Mouse (Mus musculus) neural tube, embryonic 13.5 days (tissue): ENCODE measurements around the gene Pjvk. TPM values are rescaled to one million over a fixed set of nuclear protein-coding genes. Genes with fewer than 3 reads are reported as not detected.
"Not testable (repeated sequence)": the region's sequence is repeated elsewhere in the genome, so short reads cannot be mapped to it uniquely, and the experiment has no call there.

ENCODE experiments used
- ATAC-seq: fragments of 200-750 bp; cut with Nextera tagmentation; 2 replicates; pipeline ENCODE4 v1.8.0; 2017; ENCODE audit warnings: low read depth, mild to moderate bottlenecking, moderate TSS enrichment, moderate library complexity
- H3K27ac ChIP-seq: fragments of 300-500 bp; sonication (generic); replicated peaks from 2 replicates; pipeline ENCODE4 v1.5.1; 2015; ENCODE audit warnings: moderate library complexity, mild to moderate bottlenecking, inconsistent platforms
- H3K27me3 ChIP-seq: fragments of 300-500 bp; sonication (generic); 2 replicates; pipeline ENCODE4 v1.6.1; 2015; ENCODE audit warnings: mild to moderate bottlenecking, inconsistent platforms
- H3K36me3 ChIP-seq: fragments of 300-500 bp; sonication (generic); 2 replicates; pipeline ENCODE4 v1.6.1; 2015; ENCODE audit warnings: mild to moderate bottlenecking, inconsistent platforms
- H3K4me1 ChIP-seq: fragments of 300-500 bp; sonication (generic); replicated peaks from 2 replicates; pipeline ENCODE4 v1.6.1; 2015; ENCODE audit warnings: inconsistent platforms
- H3K4me2 ChIP-seq: fragments of 300-500 bp; sonication (generic); 2 replicates; pipeline ENCODE4 v1.6.1; 2015; ENCODE audit warnings: inconsistent platforms, mild to moderate bottlenecking, moderate library complexity
- H3K4me3 ChIP-seq: fragments of 300-500 bp; sonication (generic); 2 replicates; pipeline ENCODE4 v1.5.1; 2015; ENCODE audit warnings: mild to moderate bottlenecking, inconsistent platforms
- H3K9ac ChIP-seq: fragments of 300-500 bp; sonication (generic); 2 replicates; pipeline ENCODE4 v1.6.1; 2015; ENCODE audit warnings: moderate library complexity, mild to moderate bottlenecking, inconsistent platforms
- H3K9me3 ChIP-seq: fragments of 300-500 bp; sonication (generic); 2 replicates; pipeline ENCODE4 v1.6.1; 2016; ENCODE audit warnings: inconsistent platforms
- WGBS: fragments of 180-500 bp; shearing (Covaris S2); methylation state at CpG from one replicate; pipeline ENCODE4 v1.1.7; 2015; 5-methylcytosine and 5-hydroxymethylcytosine counted together
- polyA plus RNA-seq: library from polyadenylated mRNA; unstranded; fragments of >200 nt; fragmentation: Nextera tagmentation; extraction: Ambion mirVana; gene quantifications from 2 replicates; pipeline ENCODE4 v1.2.1, GENCODE M21; 2015

Pjvk gene
- 0.42 TPM in 1 of 2 replicates, not detected in the other for polyA plus RNA-seq

GRCm38 (mm10) chr2:76647883-76648570 is at the start of gene Pjvk, which contains the start of gene Prkra:
Gene Pjvk (plus strand): TSS chr2:76648476.
Gene Prkra (minus strand): TSS chr2:76648015.
- no peaks in the 10 kb centered on the region for H3K27me3 ChIP-seq
- H3K4me3 ChIP-seq, result peak within 1 kb of the TSS; percentile 82
- peaks cover 25% of the 10 kb centered on the region for H3K4me1 ChIP-seq
- no peaks in the 10 kb centered on the region for H3K9me3 ChIP-seq
- under 1% methylated on average over 42 of the region's 42 CpGs for WGBS
- peaks cover 10% of the 10 kb centered on the region for H3K36me3 ChIP-seq
- H3K9ac ChIP-seq, result peak within 1 kb of the TSS; percentile 87
- peak within 1 kb of the TSS; percentile 75 for H3K4me2 ChIP-seq
- peak; percentile 99 for ATAC-seq
- peak within 1 kb of the TSS; percentile 94 for H3K27ac ChIP-seq

GRCm38 (mm10) chr2:76599214-76599613 is 49.1 kb upstream of the Pjvk start:
- no peaks in the 10 kb centered on the region for H3K4me1 ChIP-seq
- H3K27ac ChIP-seq, result no peak overlapping the region
- no peak overlapping the region for H3K9ac ChIP-seq
- no peak overlapping the region for H3K4me2 ChIP-seq
- no peak overlapping the region for H3K4me3 ChIP-seq
- H3K36me3 ChIP-seq, result peaks cover 18% of the 10 kb centered on the region
- H3K9me3 ChIP-seq, result no peaks in the 10 kb centered on the region
- H3K27me3 ChIP-seq, result no peaks in the 10 kb centered on the region
- WGBS, result 65% methylated on average over 5 of the region's 5 CpGs
- no peak for ATAC-seq

- WGBS, result 100% methylated on average over 1 of the region's 1 CpGs
- no peaks in the 10 kb centered on the region for H3K36me3 ChIP-seq
- no peak overlapping the region for H3K4me3 ChIP-seq
- H3K27me3 ChIP-seq, result no peaks in the 10 kb centered on the region
- H3K4me1 ChIP-seq, result no peaks in the 10 kb centered on the region
- no peak overlapping the region for H3K27ac ChIP-seq
- ATAC-seq, result no peak
- no peaks in the 10 kb centered on the region for H3K9me3 ChIP-seq
- no peak overlapping the region for H3K4me2 ChIP-seq
- no peak overlapping the region for H3K9ac ChIP-seq
These were observed 46.0 kb upstream of the Pjvk start for GRCm38 (mm10) chr2:76602256-76602655.

GRCm38 (mm10) chr2:76606704-76607103 is 41.6 kb upstream of the Pjvk start:
- ATAC-seq, result no peak
- Histone ChIP-seq H3K4me2 (no peak overlapping the region), H3K4me3 (no peak overlapping the region), H3K36me3 (no peaks in the 10 kb centered on the region), H3K27me3 (no peaks in the 10 kb centered on the region), H3K4me1 (no peaks in the 10 kb centered on the region), H3K27ac (no peak overlapping the region), H3K9ac (no peak overlapping the region), H3K9me3 (no peaks in the 10 kb centered on the region)
- 86% methylated on average over 3 of the region's 3 CpGs for WGBS

GRCm38 (mm10) chr2:76610326-76611104 is 37.8 kb upstream of the Pjvk start:
- Histone ChIP-seq H3K27ac (no peak overlapping the region), H3K36me3 (no peaks in the 10 kb centered on the region), H3K9ac (no peak overlapping the region), H3K27me3 (no peaks in the 10 kb centered on the region), H3K9me3 (no peaks in the 10 kb centered on the region), H3K4me2 (no peak overlapping the region), H3K4me3 (no peak overlapping the region), H3K4me1 (no peaks in the 10 kb centered on the region)
- no peak for ATAC-seq
- 89% methylated on average over 10 of the region's 10 CpGs for WGBS

GRCm38 (mm10) chr2:76611996-76612395 is 36.3 kb upstream of the Pjvk start:
- H3K36me3 ChIP-seq, result no peaks in the 10 kb centered on the region
- no peak overlapping the region for H3K9ac ChIP-seq
- no peak overlapping the region for H3K4me3 ChIP-seq
- ATAC-seq, result no peak
- no peaks in the 10 kb centered on the region for H3K4me1 ChIP-seq
- no peaks in the 10 kb centered on the region for H3K27me3 ChIP-seq
- 89% methylated on average over 3 of the region's 3 CpGs for WGBS
- H3K27ac ChIP-seq, result no peak overlapping the region
- no peak overlapping the region for H3K4me2 ChIP-seq
- no peaks in the 10 kb centered on the region for H3K9me3 ChIP-seq

GRCm38 (mm10) chr2:76618078-76618477 is 30.2 kb upstream of the Pjvk start:
- Histone ChIP-seq H3K4me3 (no peak overlapping the region), H3K9me3 (no peaks in the 10 kb centered on the region), H3K4me1 (no peaks in the 10 kb centered on the region), H3K36me3 (peaks cover 9% of the 10 kb centered on the region; the same call in 1 of the 2 replicates), H3K4me2 (no peak overlapping the region), H3K27ac (no peak overlapping the region), H3K27me3 (no peaks in the 10 kb centered on the region), H3K9ac (no peak overlapping the region)
- 39% methylated on average over 1 of the region's 1 CpGs for WGBS
- 0 out of 2 replicates have a peak, but pooled peaks have one; percentile 45 for ATAC-seq

- Histone ChIP-seq H3K9ac (no peak overlapping the region), H3K4me1 (no peaks in the 10 kb centered on the region), H3K4me2 (no peak overlapping the region), H3K4me3 (no peak overlapping the region), H3K27me3 (no peaks in the 10 kb centered on the region), H3K27ac (no peak overlapping the region), H3K36me3 (peaks cover 29% of the 10 kb centered on the region), H3K9me3 (no peaks in the 10 kb centered on the region)
- ATAC-seq, result no peak
- 92% methylated on average over 5 of the region's 5 CpGs for WGBS
These were observed 28.1 kb upstream of the Pjvk start for GRCm38 (mm10) chr2:76620188-76620587.

GRCm38 (mm10) chr2:76621724-76622123 is 26.6 kb upstream of the Pjvk start:
- Histone ChIP-seq H3K4me3 (no peak overlapping the region), H3K9ac (no peak overlapping the region), H3K27me3 (no peaks in the 10 kb centered on the region), H3K4me2 (no peak overlapping the region), H3K9me3 (peaks cover 5% of the 10 kb centered on the region; the same call in 1 of the 2 replicates), H3K36me3 (peaks cover 44% of the 10 kb centered on the region), H3K4me1 (no peaks in the 10 kb centered on the region), H3K27ac (no peak overlapping the region)
- no peak; the same call in 1 of the 2 replicates for ATAC-seq
- 80% methylated on average over 1 of the region's 1 CpGs for WGBS

- H3K9me3 ChIP-seq, H3K27me3 ChIP-seq, H3K4me2 ChIP-seq, H3K4me1 ChIP-seq, ATAC-seq, H3K9ac ChIP-seq, H3K4me3 ChIP-seq, H3K27ac ChIP-seq: not testable (repeated sequence)
- 98% methylated on average over 2 of the region's 2 CpGs for WGBS
- H3K36me3 ChIP-seq, result peaks cover 49% of the 10 kb centered on the region
These were observed 26.0 kb upstream of the Pjvk start for GRCm38 (mm10) chr2:76622316-76622715.

GRCm38 (mm10) chr2:76630293-76630692 is 18.0 kb upstream of the Pjvk start:
- peaks cover 93% of the 10 kb centered on the region for H3K36me3 ChIP-seq
- peaks cover 5% of the 10 kb centered on the region; the same call in 1 of the 2 replicates for H3K9me3 ChIP-seq
- no peak for ATAC-seq
- H3K4me1 ChIP-seq, result no peaks in the 10 kb centered on the region
- H3K27ac ChIP-seq, result no peak overlapping the region
- no peak overlapping the region for H3K9ac ChIP-seq
- H3K4me3 ChIP-seq, result no peak overlapping the region
- WGBS, result 94% methylated on average over 12 of the region's 12 CpGs
- no peak overlapping the region for H3K4me2 ChIP-seq
- H3K27me3 ChIP-seq, result no peaks in the 10 kb centered on the region

- WGBS, result 85% methylated on average over 4 of the region's 4 CpGs
These were observed 16.7 kb upstream of the Pjvk start for GRCm38 (mm10) chr2:76631600-76631999.

More at GRCm38 (mm10) chr2:76631600-76631999, 16.7 kb upstream of the Pjvk start:
- no peak overlapping the region for H3K9ac ChIP-seq
- no peak overlapping the region for H3K4me2 ChIP-seq
- H3K4me1 ChIP-seq, result no peaks in the 10 kb centered on the region
- H3K27me3 ChIP-seq, result no peaks in the 10 kb centered on the region
- H3K27ac ChIP-seq, result no peak overlapping the region
- no peaks in the 10 kb centered on the region for H3K9me3 ChIP-seq
- H3K4me3 ChIP-seq, result no peak overlapping the region
- peaks cover 93% of the 10 kb centered on the region for H3K36me3 ChIP-seq
- no peak for ATAC-seq
